In the genomic region with DNA sequence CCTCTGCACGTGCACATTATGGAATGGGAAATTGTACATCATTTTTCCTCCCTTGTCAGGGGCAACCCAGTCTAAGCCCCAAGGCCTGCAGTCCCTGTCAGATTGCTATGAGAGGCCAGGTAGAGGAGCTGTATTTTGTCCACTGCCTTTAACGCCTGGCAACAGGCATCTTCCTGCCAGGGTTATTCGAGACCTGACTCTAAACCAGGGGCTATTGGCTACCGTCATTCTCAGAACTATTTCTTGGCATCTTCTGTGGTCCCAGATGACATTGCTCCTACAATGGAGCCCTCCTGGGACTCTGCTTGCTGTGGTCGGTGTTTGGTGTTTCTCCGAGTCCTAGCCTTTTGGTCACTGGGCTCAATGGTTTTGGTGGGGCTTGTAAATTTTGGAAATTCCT, we compare ENCODE assay signal across 19 mouse cellular contexts.
DNase-seq lines count a peak whose midpoint lies in the region.
"Had no signal": no experiment of that assay in that cellular context is flagged by ENCODE, and none has a peak within 500 bp of the region (broad histone marks: within the 10 kb centered on the region; RNA-seq: fewer than 3 reads in every experiment).

No protein-coding gene starts in this region.

- no peak overlapping the region for H3K27ac ChIP-seq in heart, embryonic 10.5 days
- H3K27ac ChIP-seq: forebrain, embryonic 10.5 days; forebrain, embryonic 13.5 days; heart, embryonic 15.5 days; hindbrain, embryonic 14.5 days; hindbrain, postnatal 0 days had no signal

- intact Hi-C loops in gastrocnemius, postnatal 14 days (cut with DNase I; ENCODE audit: low total_unique reads) = no loop called here

- H3K4me1 ChIP-seq in heart, embryonic 10.5 days = no peaks in the 10 kb centered on the region; the same call in 1 of the 2 replicates
- H3K4me1 ChIP-seq: forebrain, embryonic 10.5 days; forebrain, embryonic 13.5 days; heart, embryonic 12.5 days; heart, embryonic 15.5 days had no signal

- H3K4me3 ChIP-seq in heart, embryonic 10.5 days = no peak overlapping the region
- H3K4me3 ChIP-seq: forebrain, embryonic 10.5 days; forebrain, embryonic 13.5 days; heart, embryonic 12.5 days; heart, embryonic 15.5 days had no signal

- peak; percentile 50 for DNase-seq in gastrocnemius, adult 18-20 months (ENCODE audit: low spot score)
- no peak for DNase-seq in gastrocnemius, postnatal 10 days
- DNase-seq in heart, adult 18-20 months = peak; percentile 24 to 30
- no peak for DNase-seq in heart, embryonic 10.5 days (ENCODE audit: low spot score)
- peak; percentile 12 for DNase-seq in gastrocnemius, postnatal 14 days
- DNase-seq in layer of hippocampus, adult 18-20 months (ENCODE audit: low spot score in 2 of 2) = no peak
- DNase-seq: adrenal gland, adult 8-10 months; adrenal gland, postnatal 25 days; cerebellum, adult 18-20 months; cerebellum, adult 9-10 months; cerebellum, postnatal 14 days; heart, postnatal 4 days; kidney, adult 18-20 months had no signal

- no peaks in the 10 kb centered on the region for H3K27me3 ChIP-seq in heart, embryonic 10.5 days (ENCODE audit: insufficient read depth, poor library complexity, severe bottlenecking)
- H3K27me3 ChIP-seq: forebrain, embryonic 13.5 days; heart, embryonic 15.5 days had no signal

- 78% methylated on average over 6 of the region's 6 CpGs for WGBS in heart, embryonic 10.5 days

- H3K9me3 ChIP-seq in heart, embryonic 10.5 days = no peaks in the 10 kb centered on the region
- H3K9me3 ChIP-seq: forebrain, embryonic 10.5 days; forebrain, embryonic 13.5 days; heart, embryonic 12.5 days; heart, embryonic 15.5 days had no signal

- H3K36me3 ChIP-seq in heart, embryonic 10.5 days = no peaks in the 10 kb centered on the region
- H3K36me3 ChIP-seq: forebrain, embryonic 10.5 days; heart, embryonic 12.5 days; heart, embryonic 15.5 days had no signal

Comparison
In these comparisons a context has a peak if more than half of its experiments do, and no peak if none do; other contexts are left out.
1. DNase-seq: peak in gastrocnemius, adult 18-20 months (single experiment), heart, adult 18-20 months (2 of 2) and gastrocnemius, postnatal 14 days (single experiment); none in gastrocnemius, postnatal 10 days (single experiment), heart, embryonic 10.5 days (single experiment) and layer of hippocampus, adult 18-20 months (0 of 2).